Mouse (Mus musculus): ENCODE results near the gene C5ar1. TPM values are rescaled to one million over a fixed set of nuclear protein-coding genes. Genes with fewer than 3 reads are reported as not detected.

The C5ar1 gene
- total and polyA plus RNA-seq, 3 experiments = 7.9 to 10.0 (median 8.1) TPM

DNA sequence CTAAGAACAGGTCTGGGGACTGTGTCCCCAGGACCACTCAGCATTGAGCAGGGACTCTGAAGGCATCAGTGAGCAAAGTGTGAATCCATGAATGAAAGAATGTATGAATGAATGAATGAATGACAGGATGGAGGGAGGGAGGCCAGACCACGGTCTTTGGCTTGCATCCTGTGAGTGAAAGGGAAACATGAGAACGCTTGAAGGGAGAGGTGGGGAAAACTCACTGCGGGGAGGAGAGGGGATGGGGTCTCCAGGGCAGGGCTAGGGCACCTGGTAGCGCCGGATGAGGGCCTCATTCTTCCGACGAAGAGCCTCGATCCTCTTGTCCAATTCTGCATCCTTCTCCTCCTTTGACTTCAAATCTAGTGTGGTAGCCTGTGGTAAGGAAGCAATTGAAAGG is 24.7 kb upstream of the C5ar1 start:
- Histone ChIP-seq H3K79me2 (replicated peaks; ENCODE audit: control insufficient read depth, insufficient read depth, low read length) (no peaks in the 10 kb centered on the region), H3K9ac (ENCODE audit: low read depth, low read length) (no peak overlapping the region), H3K27me3 (ENCODE audit: control insufficient read depth, insufficient read depth, low read length) (no peaks in the 10 kb centered on the region), H3K27ac (no peak overlapping the region), H3K4me3 (no peak overlapping the region), H3K36me3 (ENCODE audit: control insufficient read depth, insufficient read depth, low read length) (no peaks in the 10 kb centered on the region), H3K4me1 (ENCODE audit: control insufficient read depth, insufficient read depth, low read length) (peaks cover 1% of the 10 kb centered on the region; the same call in 1 of the 2 replicates)
- 86% methylated on average over 8 of the region's 8 CpGs for WGBS
- intact Hi-C loops (cut with DNase I) = loop anchor here (10.0 kb wide), 1 partner anchor 339 kb away; the partner anchor contains the start of gene Nop53
- no peak for DNase-seq
- no peak for TF ChIP-seq POLR2A (IDR thresholded peaks at IDR 0.05; ENCODE audit: insufficient read depth, low read depth, low read length)

DNA sequence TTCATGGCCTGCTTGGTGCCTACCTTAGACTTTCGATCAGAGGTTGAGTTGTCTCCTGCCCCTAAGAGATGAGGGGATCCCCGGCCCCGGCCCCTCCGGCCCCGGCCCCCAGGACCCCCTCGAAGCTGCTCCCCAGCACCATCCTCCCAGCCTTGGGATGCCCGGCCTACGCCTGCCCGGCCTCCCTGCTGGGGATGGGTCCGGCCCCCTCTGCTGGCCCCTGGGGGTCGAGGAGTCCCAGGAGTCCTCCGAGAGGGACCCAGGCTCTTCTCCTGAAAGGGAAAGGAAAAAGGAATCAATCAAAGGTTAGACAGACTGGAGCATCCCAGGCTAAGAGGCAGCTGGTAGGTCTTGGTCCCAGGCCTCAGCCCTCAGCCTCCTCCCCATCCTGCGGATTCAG is 23.0 kb upstream of the C5ar1 start:
- WGBS = 93% methylated on average over 13 of the region's 13 CpGs
- TF ChIP-seq EP300 (IDR thresholded peaks at IDR 0.05; ENCODE audit: insufficient read depth, low read depth, low read length) (no peak), POLR2A (IDR thresholded peaks at IDR 0.05; ENCODE audit: insufficient read depth, low read depth, low read length) (no peak), CTCF (IDR thresholded peaks at IDR 0.05) (no peak)
- intact Hi-C loops (cut with DNase I) = loop anchor here (10.0 kb wide), 1 partner anchor 338 kb away; the partner anchor contains the start of gene Nop53
- Histone ChIP-seq H3K36me3 (ENCODE audit: control insufficient read depth, insufficient read depth, low read length) (no peaks in the 10 kb centered on the region), H3K27me3 (ENCODE audit: control insufficient read depth, insufficient read depth, low read length) (no peaks in the 10 kb centered on the region), H3K27ac (no peak overlapping the region), H3K79me2 (replicated peaks; ENCODE audit: control insufficient read depth, insufficient read depth, low read length) (no peaks in the 10 kb centered on the region), H3K4me1 (ENCODE audit: control insufficient read depth, insufficient read depth, low read length) (peaks cover 1% of the 10 kb centered on the region; the same call in 1 of the 2 replicates), H3K9ac (ENCODE audit: low read depth, low read length) (no peak overlapping the region), H3K4me3 (no peak overlapping the region)
- DNase-seq = no peak

DNA sequence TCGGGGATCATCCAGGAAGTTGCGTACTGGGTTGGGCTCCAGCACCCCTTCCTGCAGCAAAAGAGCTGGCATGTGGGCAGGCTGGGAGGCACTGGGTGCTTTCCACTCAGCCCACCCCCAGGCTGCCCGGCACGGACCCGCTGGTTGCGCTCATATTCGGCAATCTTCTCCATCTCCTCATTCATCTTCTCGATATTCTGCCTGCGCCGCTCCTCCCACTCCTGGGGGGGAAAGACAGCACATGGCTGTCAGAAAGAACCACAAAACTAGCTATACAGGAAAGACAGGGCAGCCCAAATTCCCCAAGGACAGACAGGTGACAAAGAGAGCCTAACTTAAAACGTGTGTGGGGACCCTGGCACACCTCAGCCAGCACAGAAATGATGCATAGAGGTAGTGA is 21.4 kb upstream of the C5ar1 start:
- WGBS = 87% methylated on average over 11 of the region's 11 CpGs
- DNase-seq = no peak
- Histone ChIP-seq H3K9ac (ENCODE audit: low read depth, low read length) (no peak overlapping the region), H3K36me3 (ENCODE audit: control insufficient read depth, insufficient read depth, low read length) (no peaks in the 10 kb centered on the region), H3K4me1 (ENCODE audit: control insufficient read depth, insufficient read depth, low read length) (no peaks in the 10 kb centered on the region), H3K79me2 (replicated peaks; ENCODE audit: control insufficient read depth, insufficient read depth, low read length) (no peaks in the 10 kb centered on the region), H3K27me3 (ENCODE audit: control insufficient read depth, insufficient read depth, low read length) (no peaks in the 10 kb centered on the region), H3K4me3 (no peak overlapping the region), H3K27ac (no peak overlapping the region)
- intact Hi-C loops (cut with DNase I) = loop anchor here (10.0 kb wide), 1 partner anchor 336 kb away; the partner anchor contains the start of gene Nop53
- no peak for TF ChIP-seq POLR2A (IDR thresholded peaks at IDR 0.05; ENCODE audit: insufficient read depth, low read depth, low read length)
- TF ChIP-seq CTCF (IDR thresholded peaks at IDR 0.05) = no peak
- no peak for TF ChIP-seq EP300 (IDR thresholded peaks at IDR 0.05; ENCODE audit: insufficient read depth, low read depth, low read length)

DNA sequence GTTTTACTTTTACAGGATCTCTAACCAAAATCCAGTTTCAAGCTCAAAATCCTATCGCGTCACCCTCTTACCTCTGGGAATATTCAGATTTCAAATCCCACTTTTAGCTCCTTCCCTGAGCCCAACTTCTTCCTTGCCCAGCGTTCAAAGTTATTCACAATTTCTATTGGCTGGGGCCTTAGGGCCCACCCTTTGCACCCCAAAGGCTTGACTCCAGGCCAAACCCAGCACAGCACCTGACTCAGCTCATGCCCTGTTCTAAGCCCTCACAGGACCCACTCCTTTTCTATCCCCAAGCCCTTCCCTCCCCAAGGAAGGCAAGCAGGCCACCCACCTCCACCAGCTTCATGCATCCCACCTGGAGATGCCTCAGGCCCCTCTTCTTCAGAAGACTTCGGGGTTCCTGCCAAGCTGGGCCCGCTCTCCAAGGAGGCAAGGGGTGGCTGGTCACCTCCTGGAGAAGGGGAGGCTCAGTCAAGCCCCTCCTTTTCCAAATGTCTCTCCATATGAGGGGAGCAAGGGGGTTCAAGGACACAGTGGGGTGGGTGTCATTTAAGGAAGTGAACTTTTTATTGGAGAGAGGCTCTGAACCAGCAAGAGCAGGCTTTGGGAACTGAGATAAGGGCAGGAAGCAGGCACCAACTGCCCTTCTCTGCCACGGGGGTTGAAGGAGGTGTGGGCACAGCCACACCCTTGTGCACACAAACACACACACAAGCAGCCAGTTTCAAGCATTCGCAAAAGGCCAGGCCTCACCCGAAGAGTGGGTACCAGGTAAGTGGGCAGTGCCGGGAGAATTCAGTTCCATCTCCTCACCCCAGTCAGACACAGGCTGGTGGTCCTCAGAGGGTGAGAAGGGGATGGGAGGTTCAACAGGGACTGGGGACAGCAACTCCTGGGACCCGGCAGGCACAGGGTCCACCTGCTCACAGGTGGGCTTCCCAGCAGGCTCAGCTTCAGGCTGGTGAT is 15.9 kb upstream of the C5ar1 start:
- Histone ChIP-seq H3K36me3 (ENCODE audit: control insufficient read depth, insufficient read depth, low read length) (no peaks in the 10 kb centered on the region), H3K27ac (no peak overlapping the region), H3K27me3 (ENCODE audit: control insufficient read depth, insufficient read depth, low read length) (no peaks in the 10 kb centered on the region), H3K9ac (ENCODE audit: low read depth, low read length) (no peak overlapping the region), H3K4me1 (ENCODE audit: control insufficient read depth, insufficient read depth, low read length) (peaks cover 5% of the 10 kb centered on the region), H3K4me3 (no peak overlapping the region), H3K79me2 (replicated peaks; ENCODE audit: control insufficient read depth, insufficient read depth, low read length) (no peaks in the 10 kb centered on the region)
- 86% methylated on average over 10 of the region's 10 CpGs for WGBS
- TF ChIP-seq EP300 (IDR thresholded peaks at IDR 0.05; ENCODE audit: insufficient read depth, low read depth, low read length) (no peak), CTCF (IDR thresholded peaks at IDR 0.05) (no peak), POLR2A (IDR thresholded peaks at IDR 0.05; ENCODE audit: insufficient read depth, low read depth, low read length) (no peak)
- intact Hi-C loops (cut with DNase I) = no loop called here
- DNase-seq = no peak

DNA sequence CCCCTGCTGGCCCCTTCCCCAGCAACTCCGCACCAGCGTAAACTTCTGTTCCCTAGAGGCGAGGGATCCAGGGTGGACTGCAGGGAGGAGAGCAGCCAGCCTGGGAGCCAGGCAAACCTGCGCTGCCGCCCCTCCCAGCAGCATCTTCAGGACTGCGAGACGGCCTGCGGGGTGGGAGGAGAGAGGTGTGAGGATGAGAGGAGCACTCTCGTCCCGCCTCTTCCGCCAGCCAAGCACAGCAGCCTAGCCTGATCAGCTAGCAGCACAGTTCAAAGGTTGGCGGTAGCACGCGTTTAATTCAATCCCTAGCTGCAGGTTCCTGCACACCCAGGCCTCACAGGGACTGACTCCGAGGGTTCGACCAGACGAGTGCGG is 14.4 kb upstream of the C5ar1 start:
- H3K79me2 ChIP-seq (replicated peaks; ENCODE audit: control insufficient read depth, insufficient read depth, low read length) = no peaks in the 10 kb centered on the region
- intact Hi-C loops (cut with DNase I) = loop anchor here (1.0 kb wide), 1 partner anchor 12 kb away; no protein-coding TSS in a partner anchor
- H3K27me3 ChIP-seq (ENCODE audit: control insufficient read depth, insufficient read depth, low read length) = no peaks in the 10 kb centered on the region
- peak overlapping the region; percentile 67 for H3K9ac ChIP-seq (ENCODE audit: low read depth, low read length)
- H3K36me3 ChIP-seq (ENCODE audit: control insufficient read depth, insufficient read depth, low read length) = no peaks in the 10 kb centered on the region
- 13% methylated on average over 18 of the region's 18 CpGs for WGBS
- peak overlapping the region; percentile 83 for H3K4me3 ChIP-seq
- TF ChIP-seq EP300 (IDR thresholded peaks at IDR 0.05; ENCODE audit: insufficient read depth, low read depth, low read length) = no peak
- TF ChIP-seq POLR2A (IDR thresholded peaks at IDR 0.05; ENCODE audit: insufficient read depth, low read depth, low read length) = peak; percentile 34; the same call in 1 of the 2 replicates
- H3K27ac ChIP-seq = peak overlapping the region; percentile 55
- DNase-seq = no peak
- peaks cover 5% of the 10 kb centered on the region for H3K4me1 ChIP-seq (ENCODE audit: control insufficient read depth, insufficient read depth, low read length)
